Mouse (Mus musculus) liver, embryonic 14.5 days (tissue): ENCODE results near the gene Nhsl2.

Experiments
- CTCF ChIP-seq: IDR thresholded peaks from 2 replicates; pipeline ENCODE4 v1.5.1; 2016; ENCODE audit warnings: antibody characterized with exemption, low read depth, control low read depth
- EP300 ChIP-seq: IDR thresholded peaks from 2 replicates; pipeline ENCODE4 v1.6.1; 2016; ENCODE audit warnings: antibody characterized with exemption, low read depth

GRCm38 (mm10) chrX:102065213-102065775 lies 216.1 kb downstream of the Nhsl2 start:
- TF ChIP-seq CTCF (no peak), EP300 (no peak)
